Mouse (Mus musculus): ENCODE results near the gene Rin2.
A peak's percentile ranks its signal among the peaks of the same experiment; 100 is the strongest.

Rin2 gene

DNA sequence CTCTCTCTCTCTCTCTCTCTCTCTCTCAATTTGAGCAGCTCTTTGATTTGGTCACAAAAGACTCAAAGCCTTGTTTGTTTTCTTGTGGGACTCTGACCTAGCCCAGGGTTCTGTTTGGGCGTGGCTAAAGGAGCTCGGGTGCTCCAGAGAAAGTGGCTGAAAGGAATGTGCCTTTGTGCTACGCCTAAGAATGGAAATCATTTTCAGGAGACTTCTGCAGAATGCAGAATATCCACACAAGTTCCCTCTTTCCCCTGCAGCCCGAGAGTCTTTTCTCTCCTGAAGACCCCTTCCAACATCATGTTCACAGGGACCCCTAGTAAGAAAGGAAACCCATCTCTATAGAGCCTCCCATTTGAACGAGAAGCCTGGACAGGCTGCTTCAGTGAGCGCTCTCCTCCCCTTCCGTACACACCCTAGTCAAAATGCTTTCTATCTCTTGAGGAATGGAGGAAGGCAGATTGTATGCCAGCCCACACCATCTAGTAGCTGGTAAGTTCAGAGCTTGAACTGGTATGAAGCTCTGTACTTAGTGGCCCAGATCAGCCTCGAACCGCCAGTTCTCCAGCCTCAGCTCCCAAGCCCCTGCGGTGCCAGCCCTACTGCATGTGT lies 187.3 kb downstream of the Rin2 start:
- no peak for DNase-seq (ENCODE audit: low read depth)

DNA sequence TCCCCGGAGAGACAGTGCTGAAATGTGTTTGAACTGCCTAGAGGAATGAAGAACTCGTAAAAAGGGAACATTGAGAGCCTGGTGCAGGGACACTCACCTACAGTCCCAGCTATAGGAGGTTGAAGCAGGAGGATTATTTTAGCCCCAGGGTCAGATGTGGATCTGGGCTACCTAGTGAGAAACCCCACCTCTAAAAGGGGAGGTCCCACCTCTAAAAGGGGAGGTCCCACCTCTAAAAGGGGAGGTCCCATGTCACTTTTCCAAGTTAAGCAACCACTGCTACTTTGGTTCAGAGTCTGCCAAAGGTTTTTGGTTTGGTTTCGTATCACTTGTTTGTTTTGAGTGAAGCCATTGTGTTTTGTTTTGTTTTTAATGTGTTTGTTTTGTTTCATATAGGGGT lies 190.3 kb downstream of the Rin2 start:
- DNase-seq (ENCODE audit: low read depth): no peak

DNA sequence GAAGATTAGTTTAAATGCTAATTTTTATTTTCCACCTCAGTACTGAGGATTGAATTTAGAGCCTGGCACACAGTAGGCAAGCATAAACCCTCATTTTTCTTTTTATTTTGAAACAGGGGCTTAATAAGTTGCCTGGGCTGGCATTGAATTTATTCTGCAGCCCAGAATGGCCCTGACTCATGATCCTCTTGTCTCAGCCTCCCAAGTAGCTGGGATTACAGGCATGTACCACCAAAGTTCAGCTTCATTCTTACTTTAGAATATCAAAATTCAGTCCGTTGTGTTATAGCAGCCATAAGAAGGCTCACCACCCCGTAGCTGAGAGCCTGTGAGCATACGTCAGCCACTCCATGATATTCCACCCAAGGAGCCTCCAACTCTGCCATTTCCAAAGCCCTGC lies 191.2 kb downstream of the Rin2 start:
- no peak for DNase-seq (ENCODE audit: low read depth)

DNA sequence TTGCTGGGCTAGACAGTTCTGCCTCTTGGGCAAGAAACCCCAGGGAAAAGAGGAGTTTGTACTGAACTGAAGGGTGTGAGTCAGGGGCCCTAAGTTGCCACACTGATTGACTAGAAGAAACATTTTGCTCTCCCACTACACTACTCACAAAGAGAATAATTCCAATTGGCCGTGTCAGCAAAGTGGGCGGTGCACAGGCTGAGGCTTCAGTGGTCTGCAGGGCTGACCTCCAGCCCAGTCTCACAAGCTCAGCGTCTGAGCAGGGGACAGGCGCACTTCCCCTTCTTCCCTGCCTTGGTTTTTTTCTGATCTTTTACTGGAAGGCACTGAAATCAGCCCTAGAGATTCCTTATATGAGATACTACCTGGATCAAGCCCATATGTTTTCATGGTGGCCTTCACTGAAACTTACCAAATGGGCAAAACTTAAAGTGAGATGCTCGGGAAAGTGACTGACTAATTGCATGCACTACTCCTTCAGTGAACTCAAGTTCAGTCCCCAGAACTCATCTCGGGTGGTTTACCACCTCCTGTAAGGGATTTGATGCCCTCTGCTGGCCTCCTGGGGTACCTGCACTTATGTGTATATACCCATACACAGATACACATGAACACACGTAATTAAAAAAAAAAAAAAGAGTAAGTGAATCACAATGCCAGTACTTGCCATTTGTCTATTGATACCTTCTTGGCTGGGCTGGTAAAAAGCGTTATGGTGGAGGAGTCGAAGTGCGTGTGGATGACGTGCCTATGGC lies 191.9 kb downstream of the Rin2 start:
- no peak for DNase-seq (ENCODE audit: low read depth)

DNA sequence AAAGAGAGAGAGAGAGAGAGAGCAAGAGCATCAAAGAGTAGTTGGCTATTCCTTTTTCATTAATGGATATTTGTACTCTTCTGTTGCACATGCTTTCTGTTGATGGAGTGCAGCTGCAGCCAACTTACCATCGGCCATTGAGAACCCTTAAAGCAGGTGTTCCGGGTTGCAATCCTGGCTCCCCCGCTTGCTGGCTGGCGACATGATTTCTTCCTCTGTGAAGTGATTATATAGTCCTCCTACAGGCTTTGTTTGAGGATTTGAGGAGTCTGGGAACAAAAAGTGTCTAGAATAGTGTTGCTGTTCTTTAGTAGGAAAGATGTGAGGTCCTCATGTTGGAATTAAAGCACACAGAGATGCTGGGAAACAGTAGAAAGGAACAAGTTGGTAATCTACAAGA lies 196.3 kb downstream of the Rin2 start:
- no peak for DNase-seq (ENCODE audit: low read depth)

DNA sequence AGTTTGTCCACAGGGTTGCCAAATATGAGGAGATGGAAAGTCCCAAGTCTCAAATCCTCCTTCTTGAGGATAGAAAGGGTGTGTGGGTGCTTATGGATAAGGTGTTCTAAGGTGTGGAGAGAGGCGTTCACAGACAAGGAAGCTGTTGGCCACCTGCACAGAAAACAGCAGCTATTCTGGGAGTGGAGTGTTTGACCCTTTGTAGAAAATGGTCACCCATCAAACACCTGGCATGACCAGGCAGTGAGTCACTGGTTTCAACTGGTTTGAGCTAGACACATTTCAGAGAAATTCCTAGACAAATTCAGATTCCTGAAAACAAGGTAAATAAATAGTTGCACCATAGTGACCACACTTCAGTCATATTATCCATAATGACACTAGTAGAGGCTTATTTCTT lies 197.1 kb downstream of the Rin2 start:
- DNase-seq (ENCODE audit: low read depth): no peak

- DNase-seq (ENCODE audit: low read depth): no peak
These were observed 198.9 kb downstream of the Rin2 start for GRCm38 (mm10) chr2:145873953-145874352.

DNA sequence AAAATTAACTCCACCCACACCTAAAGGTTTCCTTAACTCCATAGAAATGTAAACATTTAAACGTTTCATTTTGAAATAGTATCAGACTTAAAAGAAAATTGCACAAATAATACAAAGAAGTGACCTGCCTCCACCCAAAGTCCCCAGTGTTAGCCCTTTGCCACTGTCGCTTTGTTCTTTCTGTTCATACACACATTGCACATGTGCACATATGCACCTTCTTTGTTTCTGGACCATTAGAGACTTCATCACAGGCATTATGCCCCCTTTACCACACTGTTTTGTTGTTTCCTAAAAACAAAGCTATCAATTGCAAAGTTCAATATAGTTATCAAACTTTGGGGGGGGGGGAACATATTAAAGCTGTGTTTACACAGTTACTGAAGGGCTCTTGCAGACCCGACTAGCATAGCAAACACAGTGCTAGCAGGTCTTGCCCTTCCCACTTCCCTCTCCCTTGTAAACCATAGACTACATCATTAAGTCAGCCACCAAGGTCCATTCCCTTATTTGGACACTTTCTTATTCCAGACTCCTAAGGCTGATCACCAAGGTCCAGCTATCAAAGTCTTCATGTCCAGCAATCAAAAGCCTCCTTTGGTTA lies 200.0 kb downstream of the Rin2 start:
- DNase-seq (ENCODE audit: low read depth): no peak

- DNase-seq (ENCODE audit: low read depth): no peak
These were observed 202.2 kb downstream of the Rin2 start for GRCm38 (mm10) chr2:145877191-145877590.

GRCm38 (mm10) chr2:145880887-145881747 lies 206.1 kb downstream of the Rin2 start:
- DNase-seq (ENCODE audit: low read depth): peak; percentile 74

- no peak for DNase-seq (ENCODE audit: low read depth)
These were observed 206.9 kb downstream of the Rin2 start for GRCm38 (mm10) chr2:145881932-145882331.

- DNase-seq (ENCODE audit: low read depth): no peak
These were observed 207.4 kb downstream of the Rin2 start for GRCm38 (mm10) chr2:145882398-145882797.

DNA sequence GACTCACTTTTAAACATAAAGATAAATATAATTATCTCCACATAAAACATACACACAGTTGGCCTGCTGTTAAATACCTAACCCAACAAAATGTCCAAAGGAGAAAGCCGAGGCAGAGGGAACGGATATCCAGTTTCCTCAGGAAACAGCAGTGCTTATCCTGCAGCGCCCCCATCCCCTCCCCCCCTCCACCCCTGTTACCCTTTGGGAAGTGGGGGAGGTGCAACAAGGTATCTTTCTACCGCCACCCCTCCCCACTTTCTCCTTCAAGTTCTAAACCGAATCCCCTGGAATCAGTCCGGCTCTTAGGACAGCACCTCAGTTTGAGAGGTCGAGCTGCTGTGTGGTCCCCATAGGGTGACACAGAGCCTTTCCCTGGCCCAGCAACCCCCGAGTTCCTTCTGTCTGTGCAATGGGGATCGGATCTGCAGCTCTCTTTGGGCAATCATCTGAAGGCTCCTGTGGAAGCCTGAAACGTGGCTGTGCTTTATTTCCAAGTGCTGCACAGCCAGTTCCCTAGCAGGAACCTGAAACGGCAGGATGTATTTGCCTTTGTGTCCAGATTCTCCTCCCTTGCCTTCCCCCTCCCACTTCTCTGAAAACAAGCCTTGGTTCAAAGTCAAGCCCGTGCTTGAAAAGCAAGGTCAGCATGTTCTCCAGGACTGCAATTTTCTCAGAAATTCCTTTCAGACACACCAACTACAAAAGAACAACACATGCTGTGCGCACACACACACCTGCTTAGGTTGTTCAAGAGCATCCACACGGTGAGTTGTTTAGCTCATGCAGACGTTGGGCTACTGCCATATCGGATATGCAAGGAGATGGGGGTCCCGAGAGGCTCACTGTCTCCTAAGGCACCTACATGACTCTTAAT lies 209.3 kb downstream of the Rin2 start:
- DNase-seq (ENCODE audit: low read depth): peak; percentile 86

DNA sequence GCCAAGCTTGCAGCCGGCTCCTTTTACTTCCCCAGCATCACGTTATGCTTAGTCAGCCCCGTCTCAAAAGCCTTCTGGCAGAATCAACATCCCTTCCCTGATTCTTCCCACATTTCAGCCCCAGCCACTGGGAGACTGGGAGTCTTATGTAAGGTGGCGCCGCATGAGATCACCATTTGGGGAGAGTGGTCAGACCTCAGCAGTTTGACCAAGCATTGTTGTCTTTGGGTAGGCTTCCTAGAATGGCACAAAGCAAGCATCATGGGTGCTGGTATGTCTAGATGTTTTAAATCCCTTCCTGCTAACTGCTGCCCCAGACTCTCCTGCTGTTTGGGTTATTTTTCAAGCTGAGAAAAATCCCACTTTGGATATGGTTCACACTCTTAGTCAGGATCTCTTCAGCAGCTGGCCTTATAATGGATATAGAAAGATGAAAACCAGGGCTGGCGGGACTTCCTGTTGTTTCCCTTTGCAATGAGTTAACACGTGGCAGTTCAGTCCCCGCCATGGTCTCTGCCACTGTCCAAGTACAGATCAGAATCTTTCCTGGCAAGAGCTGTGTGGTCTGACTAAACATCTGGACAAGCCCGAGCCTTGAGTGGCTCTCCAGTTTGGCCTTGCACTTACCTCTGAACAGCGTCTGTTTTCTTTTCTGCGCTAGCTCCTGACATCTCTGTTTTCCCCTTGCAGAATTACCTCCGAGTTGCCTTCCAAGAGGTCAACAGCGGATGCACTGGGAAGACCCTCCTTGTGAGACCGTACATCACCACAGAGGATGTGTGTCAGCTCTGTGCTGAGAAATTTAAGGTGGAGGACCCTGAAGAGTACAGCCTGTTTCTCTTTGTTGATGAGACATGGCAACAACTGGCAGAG lies 210.1 kb downstream of the Rin2 start:
- DNase-seq (ENCODE audit: low read depth): peak; percentile 97

GRCm38 (mm10) chr2:145887937-145888765 lies 213.1 kb downstream of the Rin2 start:
- DNase-seq (ENCODE audit: low read depth): peak; percentile 97

DNA sequence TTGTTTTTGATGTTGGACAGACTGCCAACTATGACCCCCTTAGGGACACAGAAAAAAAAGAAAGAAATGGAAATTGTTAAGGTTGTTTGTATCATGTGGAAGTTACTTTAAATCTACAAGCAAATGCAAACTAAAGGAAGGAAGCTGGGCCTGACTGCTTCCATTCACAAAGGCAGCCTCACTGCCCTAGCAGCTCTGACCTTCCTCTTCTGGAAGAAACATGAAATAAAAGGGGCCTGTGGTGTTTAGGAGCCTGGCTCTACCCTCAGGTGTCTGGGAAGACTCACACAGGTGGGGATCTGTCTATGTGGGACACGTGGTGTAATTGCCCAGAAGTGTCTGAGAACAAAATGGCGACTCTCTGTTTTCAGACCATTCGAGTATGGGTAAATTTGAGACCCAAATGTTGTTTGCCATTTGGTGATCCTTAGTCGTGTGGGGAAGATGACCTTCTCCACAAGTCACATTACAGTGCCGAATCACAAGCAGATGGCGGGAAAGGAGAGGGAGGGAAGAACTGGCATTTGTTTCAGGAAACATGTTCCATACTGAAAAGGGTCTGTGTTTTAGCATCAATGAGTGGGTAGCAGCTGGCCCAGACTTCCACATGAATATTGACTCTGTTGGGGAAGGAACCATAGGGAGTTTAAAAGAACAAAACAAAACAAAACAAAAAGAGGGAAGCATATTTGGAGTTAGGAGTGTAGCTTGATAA lies 213.9 kb downstream of the Rin2 start:
- no peak for DNase-seq (ENCODE audit: low read depth)

DNA sequence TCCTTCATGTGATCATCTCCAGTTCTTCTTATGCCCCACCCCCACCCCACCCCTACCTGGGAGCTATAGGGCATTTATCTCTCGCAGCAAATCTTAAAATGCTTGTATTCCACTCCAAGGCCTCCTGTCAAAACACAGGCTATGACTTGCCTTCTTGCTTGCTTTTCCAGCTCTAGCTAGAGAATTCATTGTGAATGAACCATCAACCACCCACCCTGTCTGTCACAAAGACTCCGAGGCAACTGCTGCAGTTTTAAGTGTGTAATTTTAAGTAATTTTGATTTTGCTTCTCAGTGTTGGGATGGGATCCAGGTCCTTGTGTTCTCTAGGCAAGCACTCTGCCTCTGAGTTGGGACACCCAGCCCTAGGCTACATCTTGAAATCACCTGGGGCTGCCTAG lies 215.6 kb downstream of the Rin2 start:
- no peak for DNase-seq (ENCODE audit: low read depth)

DNA sequence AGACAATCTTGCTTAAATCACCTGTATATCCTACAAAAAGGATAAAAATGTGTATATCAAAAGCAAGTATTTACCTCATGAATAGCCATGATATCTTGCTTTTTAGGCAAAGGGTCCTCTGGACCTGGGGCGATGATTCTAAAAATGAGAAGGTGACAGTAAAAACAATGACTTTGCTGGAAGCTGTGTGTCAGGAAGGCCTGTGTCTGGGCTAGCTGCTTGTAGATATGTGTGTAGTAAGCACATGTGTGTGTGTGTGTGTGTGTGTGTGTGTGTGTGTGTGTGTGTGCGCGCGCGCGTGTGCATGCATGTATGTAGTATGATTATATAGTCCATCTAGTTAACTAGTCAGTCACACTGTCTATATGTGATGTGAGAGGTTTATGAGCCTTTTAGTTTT lies 218.7 kb downstream of the Rin2 start:
- no peak for DNase-seq (ENCODE audit: low read depth)

DNA sequence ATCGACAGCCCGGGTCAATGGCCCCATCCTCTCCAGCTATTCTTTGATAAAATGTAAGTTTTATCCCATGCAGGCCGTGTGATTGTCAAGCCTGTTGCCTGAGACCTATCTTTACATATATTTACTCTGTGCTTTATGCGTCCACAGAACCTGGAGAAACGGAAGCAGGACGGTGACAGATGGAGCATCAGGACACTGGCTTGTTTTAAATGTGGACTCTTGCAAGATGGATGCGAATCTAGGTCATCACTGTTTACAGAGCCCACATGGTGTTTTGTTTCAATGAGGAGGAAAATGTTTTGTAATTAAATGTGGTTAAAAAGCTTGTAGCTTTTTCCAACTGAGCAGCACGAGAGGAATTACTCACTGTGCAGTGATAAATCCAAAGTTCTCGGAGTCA lies 223.1 kb downstream of the Rin2 start:
- DNase-seq (ENCODE audit: low read depth): no peak
